Mouse (Mus musculus) heart, embryonic 10.5 days (tissue): ENCODE measurements at regions not wholly inside any gene's neighbourhood (a gene's known extent, or its start where the extent isn't known, plus 50 kb on each side); places are given as distances from the start of the nearest gene placed in this dataset.
"Not testable (repeated sequence)": the region's sequence is repeated elsewhere in the genome, so short reads cannot be mapped to it uniquely, and the experiment has no call there.

ENCODE experiments used
- DNase-seq: peaks from one replicate; pipeline ENCODE4 v3.0.0-alpha.2; 2017; ENCODE audit warnings: low spot score
- H3K27ac ChIP-seq: fragments of 300-500 bp; sonication (generic); 2 replicates; pipeline ENCODE4 v1.5.1; 2016; ENCODE audit warnings: mild to moderate bottlenecking
- H3K27me3 ChIP-seq: fragments of 300-500 bp; sonication (generic); 2 replicates; pipeline ENCODE4 v1.6.1; 2016; ENCODE audit warnings: mild to moderate bottlenecking; ENCODE audit not compliant: poor library complexity, insufficient read depth, severe bottlenecking
- H3K36me3 ChIP-seq: fragments of 300-500 bp; sonication (generic); 2 replicates; pipeline ENCODE4 v1.6.1; 2016; ENCODE audit warnings: mild to moderate bottlenecking, moderate library complexity
- H3K4me1 ChIP-seq: fragments of 300-500 bp; sonication (generic); 2 replicates; pipeline ENCODE4 v1.6.1; 2016; ENCODE audit warnings: mild to moderate bottlenecking
- H3K4me3 ChIP-seq: fragments of 300-500 bp; sonication (generic); 2 replicates; pipeline ENCODE4 v1.5.1; 2016; ENCODE audit warnings: mild to moderate bottlenecking, moderate library complexity
- H3K9me3 ChIP-seq: fragments of 300-500 bp; sonication (generic); 2 replicates; pipeline ENCODE4 v1.6.1; 2016; ENCODE audit warnings: mild to moderate bottlenecking, moderate library complexity
- WGBS: fragments of 180-500 bp; shearing (Covaris S2); methylation state at CpG from one replicate; pipeline ENCODE4 v1.1.7; 2016; 5-methylcytosine and 5-hydroxymethylcytosine counted together

DNA sequence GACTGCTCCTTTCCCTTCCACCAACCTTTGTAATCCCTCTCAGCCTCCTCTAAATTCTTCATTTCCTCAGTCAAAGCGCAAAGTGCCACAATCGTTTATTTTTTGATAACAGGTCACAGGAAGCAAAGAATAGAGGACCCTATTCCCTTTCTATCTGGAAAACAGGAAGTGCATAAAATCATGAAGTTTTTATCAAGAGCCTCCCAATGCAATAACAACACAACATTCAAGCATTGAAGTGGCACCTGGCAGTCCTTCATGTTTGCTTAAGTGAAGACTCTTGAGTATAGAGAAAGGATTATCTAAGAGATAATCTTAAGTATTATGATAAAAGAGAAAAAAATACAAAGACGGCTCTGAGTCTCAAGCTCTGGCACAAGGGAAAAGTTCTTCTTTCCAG, 111.9 kb downstream of the Ibtk start:
- Histone ChIP-seq H3K4me3 (no peak overlapping the region), H3K27ac (no peak overlapping the region), H3K36me3 (no peaks in the 10 kb centered on the region), H3K4me1 (no peaks in the 10 kb centered on the region), H3K27me3 (no peaks in the 10 kb centered on the region), H3K9me3 (no peaks in the 10 kb centered on the region)
- 48% methylated on average over 3 of the region's 3 CpGs for WGBS
- DNase-seq, result no peak

DNA sequence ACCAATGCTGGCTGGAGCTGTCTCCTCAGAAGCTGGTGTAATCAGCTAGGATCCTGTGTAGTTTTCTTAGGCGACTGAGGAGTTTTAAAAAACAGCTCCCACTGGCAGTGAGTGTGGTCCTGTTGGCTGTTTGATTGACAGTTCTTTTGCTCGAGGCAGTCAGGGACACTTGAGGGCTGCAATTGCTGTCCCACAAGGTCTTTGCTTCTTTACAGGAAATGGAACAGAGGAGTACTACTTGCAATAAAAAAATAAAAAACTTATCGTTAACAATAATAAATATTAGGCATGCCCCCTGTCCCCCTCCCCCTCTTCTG, 113.0 kb downstream of the Ibtk start:
- H3K4me1 ChIP-seq, result no peaks in the 10 kb centered on the region
- no peak overlapping the region for H3K27ac ChIP-seq
- H3K9me3 ChIP-seq, result no peaks in the 10 kb centered on the region
- WGBS, result 50% methylated on average over 3 of the region's 3 CpGs
- no peaks in the 10 kb centered on the region for H3K36me3 ChIP-seq
- no peak for DNase-seq
- no peak overlapping the region for H3K4me3 ChIP-seq
- H3K27me3 ChIP-seq, result no peaks in the 10 kb centered on the region

- Histone ChIP-seq H3K4me3 (no peak overlapping the region), H3K27ac (no peak overlapping the region), H3K36me3 (no peaks in the 10 kb centered on the region), H3K4me1 (no peaks in the 10 kb centered on the region), H3K9me3 (no peaks in the 10 kb centered on the region), H3K27me3 (no peaks in the 10 kb centered on the region)
- DNase-seq, result no peak
- WGBS, result 90% methylated on average over 12 of the region's 12 CpGs
Observed at GRCm38 (mm10) chr9:85635438-85636130, 113.5 kb downstream of the Ibtk start.

DNA sequence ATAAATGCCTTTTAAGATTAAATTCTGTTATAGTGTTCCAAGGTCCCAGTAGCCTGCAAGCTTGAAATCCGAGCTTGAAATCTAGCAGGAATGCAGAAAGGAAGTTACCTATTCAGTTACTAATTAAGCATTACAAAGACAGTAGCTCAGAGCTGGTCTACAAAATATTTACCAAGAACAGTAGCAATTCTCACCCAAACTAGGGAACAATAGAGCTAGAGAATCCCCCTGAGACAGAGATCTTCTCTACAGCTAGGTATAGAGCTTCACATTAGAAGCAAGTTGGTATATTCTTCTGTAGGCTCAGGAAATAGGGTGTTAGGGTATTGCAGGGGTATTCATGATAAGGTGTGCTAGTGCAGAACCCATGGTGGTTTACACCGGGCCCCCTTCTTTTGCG, 114.3 kb downstream of the Ibtk start:
- H3K27ac ChIP-seq, H3K4me1 ChIP-seq, H3K36me3 ChIP-seq, H3K27me3 ChIP-seq, DNase-seq, H3K4me3 ChIP-seq, H3K9me3 ChIP-seq: not testable (repeated sequence)
- 89% methylated on average over 3 of the region's 3 CpGs for WGBS

DNA sequence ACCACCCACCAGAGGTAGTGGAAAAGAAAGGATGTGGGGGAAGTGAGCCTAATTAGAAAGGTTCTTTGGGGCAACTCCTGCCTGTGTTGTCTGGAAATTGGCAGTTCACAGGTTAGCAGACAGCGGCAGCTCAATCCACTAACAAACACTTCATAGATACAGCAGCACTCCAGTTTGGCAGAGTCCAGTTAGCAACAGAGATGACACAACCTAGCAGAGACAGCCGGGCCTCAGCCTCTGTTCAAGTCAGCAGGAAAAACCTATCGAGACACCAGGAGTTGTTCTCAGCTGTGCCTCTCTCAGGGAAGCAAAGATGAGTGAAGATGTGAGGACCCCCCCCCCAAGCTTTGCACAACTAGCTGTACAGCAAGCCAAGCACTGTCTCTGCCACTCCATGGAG, 131.2 kb downstream of the Ibtk start:
- WGBS, result 68% methylated on average over 3 of the region's 3 CpGs
- no peaks in the 10 kb centered on the region for H3K9me3 ChIP-seq
- H3K36me3 ChIP-seq, result no peaks in the 10 kb centered on the region
- no peaks in the 10 kb centered on the region for H3K4me1 ChIP-seq
- no peak overlapping the region for H3K4me3 ChIP-seq
- DNase-seq, result no peak
- H3K27me3 ChIP-seq, result no peaks in the 10 kb centered on the region
- 0 out of 2 replicates have a peak overlapping the region, but pooled peaks have one; percentile 29 for H3K27ac ChIP-seq

- no peak for DNase-seq
- H3K4me3 ChIP-seq, result no peak overlapping the region
- H3K9me3 ChIP-seq, result no peaks in the 10 kb centered on the region
- WGBS, result 72% methylated on average over 2 of the region's 2 CpGs
- no peaks in the 10 kb centered on the region for H3K27me3 ChIP-seq
- no peaks in the 10 kb centered on the region for H3K4me1 ChIP-seq
- H3K36me3 ChIP-seq, result no peaks in the 10 kb centered on the region
- H3K27ac ChIP-seq, result no peak overlapping the region
Observed at GRCm38 (mm10) chr9:85617177-85617777, 131.9 kb downstream of the Ibtk start.

DNA sequence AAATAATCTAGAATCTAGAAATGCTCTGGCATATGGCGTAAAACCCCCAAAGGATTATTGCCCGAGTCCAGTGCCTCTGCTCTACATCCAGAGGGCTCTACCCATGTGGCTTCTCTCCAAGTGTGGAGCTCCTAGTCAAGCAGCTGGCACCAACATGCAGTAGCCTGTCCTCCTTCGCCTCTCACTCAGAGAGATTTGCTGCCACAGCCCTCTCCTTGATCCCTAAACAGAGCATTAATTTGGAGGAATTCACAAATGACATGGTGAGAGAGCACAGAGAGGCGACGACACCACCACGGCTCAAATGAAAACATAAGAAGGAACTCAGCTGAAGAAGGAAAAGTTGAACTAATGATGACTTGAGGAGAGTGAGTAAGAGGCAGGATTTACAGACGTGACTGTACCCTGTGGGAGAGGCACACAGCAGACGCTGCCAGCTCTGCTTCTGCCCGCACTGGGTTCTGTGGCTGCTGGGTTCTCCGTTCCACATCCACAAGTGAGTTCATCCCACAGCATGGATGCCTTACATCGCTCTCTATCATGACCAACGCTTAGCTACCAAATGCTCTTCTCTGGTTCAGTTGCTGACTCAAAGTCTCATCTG, 132.8 kb downstream of the Ibtk start:
- Histone ChIP-seq H3K4me3 (no peak overlapping the region), H3K4me1 (no peaks in the 10 kb centered on the region), H3K27me3 (no peaks in the 10 kb centered on the region), H3K9me3 (no peaks in the 10 kb centered on the region), H3K27ac (no peak overlapping the region), H3K36me3 (no peaks in the 10 kb centered on the region)
- 86% methylated on average over 12 of the region's 12 CpGs for WGBS
- no peak for DNase-seq

DNA sequence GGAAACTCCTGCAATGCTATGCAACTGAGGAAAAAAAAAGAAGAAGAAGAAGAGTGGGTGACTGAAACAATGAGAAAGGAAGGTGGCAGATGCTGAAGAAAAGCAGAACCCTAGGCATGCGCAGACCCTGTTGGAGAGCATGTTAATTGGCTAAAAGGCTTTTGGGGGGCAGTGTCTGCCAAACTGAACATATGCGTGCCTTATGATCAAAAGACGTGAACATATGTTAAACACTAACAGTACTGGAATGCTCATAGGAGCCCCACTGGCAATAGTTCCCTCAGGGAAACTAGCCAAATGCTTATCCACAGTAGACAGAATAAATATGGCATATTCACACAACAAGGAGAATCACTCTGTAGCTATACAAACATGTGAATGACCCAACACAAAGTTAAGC, 140.0 kb downstream of the Ibtk start:
- Histone ChIP-seq H3K27ac (no peak overlapping the region), H3K36me3 (no peaks in the 10 kb centered on the region), H3K9me3 (no peaks in the 10 kb centered on the region), H3K27me3 (no peaks in the 10 kb centered on the region), H3K4me3 (no peak overlapping the region), H3K4me1 (no peaks in the 10 kb centered on the region)
- no peak for DNase-seq
- 83% methylated on average over 3 of the region's 3 CpGs for WGBS

DNA sequence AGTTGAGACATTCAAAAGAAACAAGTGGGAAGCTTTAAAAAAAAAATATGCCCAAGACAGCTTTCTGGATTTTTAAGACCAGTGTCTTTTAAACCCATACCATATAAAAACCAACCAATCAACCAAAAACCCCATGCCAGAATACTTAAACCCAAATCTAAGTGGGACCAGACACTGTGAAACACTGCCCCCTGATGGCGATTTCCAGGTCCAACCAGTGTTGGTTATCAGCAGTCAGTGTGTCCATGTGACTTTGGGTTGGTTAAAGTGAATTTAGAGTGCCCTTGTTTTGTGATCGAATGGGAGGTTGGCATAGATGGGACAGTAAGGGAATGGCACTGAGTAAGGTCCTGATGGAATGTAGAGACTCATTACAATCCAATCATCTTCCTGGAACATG, 152.2 kb downstream of the Ibtk start:
- no peaks in the 10 kb centered on the region for H3K27me3 ChIP-seq
- H3K27ac ChIP-seq, result no peak overlapping the region
- no peak overlapping the region for H3K4me3 ChIP-seq
- WGBS, result 33% methylated on average over 2 of the region's 2 CpGs
- H3K36me3 ChIP-seq, result no peaks in the 10 kb centered on the region
- H3K4me1 ChIP-seq, result peaks cover 16% of the 10 kb centered on the region; the same call in 1 of the 2 replicates
- no peaks in the 10 kb centered on the region for H3K9me3 ChIP-seq
- no peak for DNase-seq

DNA sequence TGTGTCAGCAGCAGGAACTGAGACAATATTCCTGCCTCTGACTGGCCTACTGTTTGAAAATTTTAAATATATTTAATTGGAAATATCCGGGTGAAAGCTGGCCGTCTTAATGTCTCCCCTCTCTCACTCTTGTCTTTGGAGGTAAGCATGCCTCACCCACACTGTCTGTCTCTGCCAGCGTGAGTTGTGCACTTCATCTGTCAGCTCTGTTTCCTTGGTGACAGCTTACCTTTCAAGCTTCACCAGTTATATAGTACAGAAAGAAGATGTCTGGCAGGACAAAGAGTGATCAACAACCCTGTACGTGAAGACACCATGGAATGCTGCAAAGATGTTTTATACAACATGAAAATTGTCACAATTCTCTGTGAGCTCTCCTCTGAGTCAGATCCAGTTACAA, 155.3 kb downstream of the Ibtk start:
- H3K4me3 ChIP-seq, result no peak overlapping the region
- no peak for DNase-seq
- peak overlapping the region; percentile 62; the same call in 1 of the 2 replicates for H3K27ac ChIP-seq
- no peaks in the 10 kb centered on the region for H3K27me3 ChIP-seq
- H3K9me3 ChIP-seq, result no peaks in the 10 kb centered on the region
- H3K36me3 ChIP-seq, result no peaks in the 10 kb centered on the region
- peaks cover 16% of the 10 kb centered on the region; the same call in 1 of the 2 replicates for H3K4me1 ChIP-seq
- WGBS, result 64% methylated on average over 4 of the region's 4 CpGs

DNA sequence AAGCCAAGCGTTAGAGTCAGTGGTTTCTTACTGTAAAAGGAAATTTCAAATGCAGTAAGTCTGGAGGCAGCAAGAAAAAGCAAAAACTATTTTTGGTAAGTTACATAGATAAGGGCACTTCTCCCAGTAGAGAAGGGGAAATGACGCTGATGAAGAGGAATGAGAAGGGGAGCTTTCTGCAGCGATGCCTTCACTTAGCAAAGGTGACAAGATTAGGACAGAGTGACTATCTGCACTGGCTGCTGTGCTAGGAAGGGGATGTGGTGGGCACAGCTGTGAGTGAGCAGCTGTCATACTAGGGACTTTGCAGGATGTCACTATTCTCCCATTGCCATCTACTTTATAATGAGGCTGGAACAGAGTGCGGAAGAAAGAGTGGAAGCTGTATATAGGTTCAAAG, 156.5 kb downstream of the Ibtk start:
- Histone ChIP-seq H3K27ac (peak overlapping the region; percentile 62; the same call in 1 of the 2 replicates), H3K27me3 (no peaks in the 10 kb centered on the region), H3K4me1 (peaks cover 16% of the 10 kb centered on the region; the same call in 1 of the 2 replicates), H3K36me3 (no peaks in the 10 kb centered on the region), H3K4me3 (no peak overlapping the region), H3K9me3 (no peaks in the 10 kb centered on the region)
- DNase-seq, result peak; percentile 78
- WGBS, result 29% methylated on average over 4 of the region's 4 CpGs

DNA sequence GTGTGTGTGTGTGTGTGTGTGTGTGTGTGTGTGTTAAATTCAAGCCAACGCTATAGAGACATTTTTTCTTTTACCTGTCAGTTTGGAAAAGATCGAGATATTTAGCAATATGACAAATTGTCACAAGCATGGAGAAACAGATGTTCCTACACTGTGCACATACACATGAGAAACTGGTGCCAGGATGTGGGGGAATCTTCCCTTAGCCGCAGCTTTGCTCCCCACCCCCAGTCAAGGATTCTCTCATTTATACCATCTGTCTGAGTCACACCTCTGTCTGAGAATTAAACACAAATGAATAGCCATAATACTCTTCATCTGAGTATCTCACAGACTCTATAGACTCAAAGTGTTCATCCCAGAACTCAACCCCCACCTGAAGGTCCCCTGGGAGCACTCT, 159.9 kb downstream of the Ibtk start:
- Histone ChIP-seq H3K4me1 (peaks cover 16% of the 10 kb centered on the region; the same call in 1 of the 2 replicates), H3K27ac (no peak overlapping the region), H3K27me3 (no peaks in the 10 kb centered on the region), H3K36me3 (no peaks in the 10 kb centered on the region), H3K4me3 (no peak overlapping the region), H3K9me3 (no peaks in the 10 kb centered on the region)
- 86% methylated on average over 3 of the region's 3 CpGs for WGBS
- DNase-seq, result no peak

DNA sequence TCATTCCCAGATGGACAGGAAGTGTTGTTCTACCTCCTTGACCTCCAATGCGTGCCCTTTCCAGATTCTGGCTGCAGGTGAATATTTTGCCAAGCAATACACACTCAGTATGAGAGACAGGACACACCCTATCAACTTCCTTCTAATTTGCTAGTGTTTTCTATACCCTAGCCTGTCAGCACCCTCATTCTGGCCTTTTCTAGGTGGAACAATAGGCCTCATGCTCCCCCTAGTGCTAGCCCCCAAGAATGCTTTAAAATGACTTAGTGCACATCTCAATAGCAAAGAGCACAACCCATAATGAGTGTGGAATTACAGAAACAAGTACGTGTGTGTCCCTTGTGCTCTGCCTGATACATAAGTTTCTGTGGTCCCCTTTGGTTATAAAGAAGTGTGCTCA, 161.1 kb downstream of the Ibtk start:
- 49% methylated on average over 2 of the region's 2 CpGs for WGBS
- no peak for DNase-seq
- H3K4me1 ChIP-seq, result peaks cover 6% of the 10 kb centered on the region; the same call in 1 of the 2 replicates
- H3K4me3 ChIP-seq, result no peak overlapping the region
- no peaks in the 10 kb centered on the region for H3K36me3 ChIP-seq
- 0 out of 2 replicates have a peak, but pooled peaks cover 2% of the 10 kb centered on the region for H3K9me3 ChIP-seq
- no peak overlapping the region for H3K27ac ChIP-seq
- no peaks in the 10 kb centered on the region for H3K27me3 ChIP-seq
